Mouse (Mus musculus) adrenal gland, postnatal 10 days (tissue): ENCODE measurements around the gene Trf. TPM values are rescaled to one million over a fixed set of nuclear protein-coding genes. Genes with fewer than 3 reads are reported as not detected.
"Not testable (repeated sequence)": the region's sequence is repeated elsewhere in the genome, so short reads cannot be mapped to it uniquely, and the experiment has no call there.

Experiments used
- DNase-seq: peaks from one replicate; pipeline ENCODE4 v3.0.0; 2021; ENCODE audit warnings: mixed read lengths
- total RNA-seq, 2 experiments: library from RNA; stranded (reverse); gene quantifications; 2 replicates each; pipeline ENCODE4 v1.2.3; 2021

Gene Trf
- total RNA-seq, 2 experiments from 2014 or later, result 3,036 to 6,940 TPM

- DNase-seq, result no peak
These were observed 5.5 kb downstream of the Trf start for GRCm38 (mm10) chr9:103224721-103225120.

- no peak for DNase-seq
These were observed 16.0 kb downstream of the Trf start for GRCm38 (mm10) chr9:103214281-103214680.

- no peak for DNase-seq
These were observed 16.6 kb downstream of the Trf start for GRCm38 (mm10) chr9:103213631-103214030.

GRCm38 (mm10) chr9:103212654-103213420, 17.4 kb downstream of the Trf start:
- DNase-seq, result no peak

GRCm38 (mm10) chr9:103208802-103209423, 21.3 kb downstream of the Trf start:
- DNase-seq, result no peak

- DNase-seq, result peak; percentile 73
These were observed 22.4 kb downstream of the Trf start for GRCm38 (mm10) chr9:103207846-103208245.

GRCm38 (mm10) chr9:103205786-103206185, 24.5 kb downstream of the Trf start:
- no peak for DNase-seq

- DNase-seq, result peak; percentile 96
These were observed 28.5 kb downstream of the Trf start, which contains the start of gene Srprb for GRCm38 (mm10) chr9:103201561-103202260. Srprb (minus strand) TSS chr9:103202137.

- DNase-seq, result no peak
These were observed 41.8 kb downstream of the Trf start for GRCm38 (mm10) chr9:103188416-103188815.

GRCm38 (mm10) chr9:103186747-103187146, 43.5 kb downstream of the Trf start:
- peak; percentile 37 for DNase-seq

GRCm38 (mm10) chr9:103185946-103186345, 44.3 kb downstream of the Trf start:
- no peak for DNase-seq

GRCm38 (mm10) chr9:103184855-103185254, 45.4 kb downstream of the Trf start:
- DNase-seq, result no peak

GRCm38 (mm10) chr9:103181886-103182285, 48.4 kb downstream of the Trf start:
- DNase-seq, result no peak

- peak; percentile 84 for DNase-seq
These were observed 49.3 kb downstream of the Trf start for GRCm38 (mm10) chr9:103180807-103181565.

GRCm38 (mm10) chr9:103180303-103180702, 49.9 kb downstream of the Trf start:
- DNase-seq, result peak; percentile 62

GRCm38 (mm10) chr9:103175692-103176091, 54.6 kb downstream of the Trf start:
- DNase-seq, result no peak

GRCm38 (mm10) chr9:103174771-103175519, 55.3 kb downstream of the Trf start:
- DNase-seq, result peak; percentile 57

- DNase-seq, result no peak
These were observed 61.5 kb downstream of the Trf start for GRCm38 (mm10) chr9:103168771-103169170.

- no peak for DNase-seq
These were observed 62.2 kb downstream of the Trf start for GRCm38 (mm10) chr9:103168046-103168445.

GRCm38 (mm10) chr9:103163806-103164205, 66.4 kb downstream of the Trf start:
- no peak for DNase-seq

GRCm38 (mm10) chr9:103155158-103155557, 75.1 kb downstream of the Trf start:
- not testable (repeated sequence) for DNase-seq

GRCm38 (mm10) chr9:103154568-103154967, 75.7 kb downstream of the Trf start:
- DNase-seq, result no peak
